Mouse (Mus musculus) Patski (cell line): ENCODE measurements around the gene Sfxn4. TPM values are rescaled to one million over a fixed set of nuclear protein-coding genes. Genes with fewer than 3 reads are reported as not detected.

Experiments
- ATAC-seq: fragments of 100-300 bp; one replicate; pipeline ENCODE4 v1.8.0; 2021
- CTCF ChIA-PET: fragments of 350-600 bp; sonication (Branson Sonifier 250); formaldehyde crosslinking; loops from one replicate; lab custom pipeline; 2022; ENCODE audit warnings: inconsistent platforms; lab: Charles Lee
- POLR2A ChIA-PET: fragments of 350-600 bp; sonication (Branson Sonifier 250); formaldehyde crosslinking; loops from one replicate; lab custom pipeline; 2022; ENCODE audit warnings: antibody characterized with exemption, inconsistent platforms; lab: Charles Lee
- DNase-seq: peaks from one replicate; pipeline ENCODE4 v3.0.0-alpha.2; 2011; ENCODE audit warnings: low read depth, low spot score
- H3K27me3 ChIP-seq: fragments of 371-371 bp; one replicate; pipeline ENCODE4 v1.5.1; 2021
- CTCF ChIP-seq: fragments of 100-300 bp; IDR thresholded peaks from one replicate; pipeline ENCODE4 v1.5.1; 2021
- in situ Hi-C: fragments of 300-500 bp; cut with MboI; formaldehyde crosslinking; loops from 3 replicates; pipeline ENCODE4 v1.11.1; 2018; ENCODE audit warnings: low pct_unique_long_range_greater_than_20kb, mixed read lengths
- polyA plus RNA-seq: library from polyadenylated mRNA; unstranded; gene quantifications from one replicate; pipeline ENCODE4 v1.2.3, GENCODE M21; 2021

Sfxn4 gene
- polyA plus RNA-seq, 1 experiment from 2014 or later, result 6.8 TPM

GRCm38 (mm10) chr19:60845731-60846130, 15.5 kb downstream of the Sfxn4 start:
- TF ChIP-seq CTCF, result no peak
- DNase-seq, result no peak
- in situ Hi-C loops, result no loop called here
- ChIA-PET CTCF (interaction anchor here (2.0 kb wide), 1 partner anchor 11 kb away, joined by 8 read pairs; no protein-coding TSS in a partner anchor), POLR2A (interaction anchor here (1.2 kb wide), 1 partner anchor 35 kb away, joined by 3 read pairs; no protein-coding TSS in a partner anchor)
- ATAC-seq, result no peak
- no peaks in the 10 kb centered on the region for H3K27me3 ChIP-seq

DNA sequence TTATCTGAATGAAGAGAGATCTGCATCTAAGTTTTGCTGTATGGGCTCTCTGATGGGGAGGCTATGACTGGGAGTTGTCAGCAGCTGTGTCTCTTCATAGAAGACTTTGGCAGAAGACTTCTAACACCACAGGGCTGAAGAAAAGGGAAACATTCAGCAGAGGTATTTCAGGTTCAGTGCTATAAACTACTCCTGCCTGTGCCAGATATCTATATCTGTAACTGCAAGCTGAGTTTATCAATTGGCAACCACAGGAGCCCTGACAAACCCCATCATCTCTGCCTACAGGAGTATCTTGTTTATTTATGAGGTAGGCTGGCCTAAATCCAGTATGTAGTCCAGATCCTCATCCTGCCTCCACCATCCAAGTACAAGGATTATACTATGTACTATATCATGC, 18.0 kb downstream of the Sfxn4 start:
- TF ChIP-seq CTCF, result no peak
- no peaks in the 10 kb centered on the region for H3K27me3 ChIP-seq
- CTCF ChIA-PET, result no interaction called here
- POLR2A ChIA-PET, result interaction anchor here (0.6 kb wide), 1 partner anchor 112 kb away, joined by 3 read pairs; no protein-coding TSS in a partner anchor
- ATAC-seq (no peak), DNase-seq (no peak)
- in situ Hi-C loops, result no loop called here

DNA sequence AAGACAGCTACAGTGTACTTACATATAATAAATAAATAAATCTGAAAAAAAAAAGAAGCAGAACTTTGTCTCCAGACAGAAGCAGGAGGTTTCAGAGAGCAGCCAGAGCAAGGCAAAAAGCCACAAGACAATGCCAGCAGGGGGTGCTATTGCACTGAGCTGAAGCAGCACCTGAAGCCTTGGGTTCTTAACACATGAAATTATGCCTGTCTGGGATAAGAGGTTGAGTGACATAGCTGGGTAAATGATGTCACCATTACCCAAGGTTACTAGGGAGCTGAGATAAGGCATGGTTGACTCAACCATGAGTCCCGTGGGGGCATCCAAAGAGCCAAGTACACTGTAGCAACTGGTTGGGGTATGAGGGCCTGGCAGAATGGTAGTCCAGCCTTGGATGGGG, 23.5 kb downstream of the Sfxn4 start:
- peak; percentile 83 for TF ChIP-seq CTCF
- H3K27me3 ChIP-seq, result no peaks in the 10 kb centered on the region
- CTCF ChIA-PET, result interaction anchor here (0.8 to 3.9 kb wide), 11 partner anchors 9 to 247 kb away, joined by 3 to 15 read pairs (median 3); no protein-coding TSS in a partner anchor
- DNase-seq (peak; percentile 12), ATAC-seq (peak; percentile 57)
- in situ Hi-C loops, result no loop called here
- POLR2A ChIA-PET, result interaction anchor here (0.7 kb wide), 1 partner anchor 26 kb away, joined by 3 read pairs; the partner anchor contains the start of gene Fam45a

- in situ Hi-C loops, result no loop called here
- no peaks in the 10 kb centered on the region for H3K27me3 ChIP-seq
- no peak for TF ChIP-seq CTCF
- POLR2A ChIA-PET, result no interaction called here
- ATAC-seq (no peak), DNase-seq (no peak)
- CTCF ChIA-PET, result interaction anchor here (0.7 to 1.1 kb wide), 4 partner anchors 15 to 73 kb away, joined by 3 to 4 read pairs (median 3); no protein-coding TSS in a partner anchor
Measured at GRCm38 (mm10) chr19:60818677-60819076, 42.6 kb downstream of the Sfxn4 start.

DNA sequence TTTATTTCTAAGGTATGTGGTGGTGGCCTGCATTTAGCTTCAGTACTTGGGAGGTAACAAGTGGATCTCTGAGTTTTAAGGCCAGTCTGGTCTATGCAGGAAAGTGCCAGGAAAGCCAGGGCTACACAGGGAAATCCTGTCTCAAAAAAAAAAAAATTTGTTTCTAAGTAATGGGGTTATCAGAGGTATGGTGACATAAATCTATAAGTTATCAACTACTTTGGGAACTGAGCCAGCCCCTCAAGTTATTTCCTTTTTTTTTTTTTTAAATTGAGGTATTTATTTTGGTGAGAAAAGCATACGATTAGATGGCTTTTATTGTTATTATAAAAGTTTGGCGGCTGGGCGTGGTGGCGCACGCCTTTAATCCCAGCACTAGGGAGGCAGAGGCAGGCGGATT, 48.1 kb downstream of the Sfxn4 start:
- no peak for TF ChIP-seq CTCF
- ATAC-seq (no peak), DNase-seq (no peak)
- POLR2A ChIA-PET, result no interaction called here
- CTCF ChIA-PET, result no interaction called here
- in situ Hi-C loops, result no loop called here
- H3K27me3 ChIP-seq, result no peaks in the 10 kb centered on the region

GRCm38 (mm10) chr19:60812036-60812389, 49.3 kb downstream of the Sfxn4 start:
- in situ Hi-C loops, result no loop called here
- H3K27me3 ChIP-seq, result no peaks in the 10 kb centered on the region
- POLR2A ChIA-PET, result interaction anchor here (0.6 to 0.7 kb wide), 3 partner anchors 9 to 53 kb away, joined by 3 read pairs; no protein-coding TSS in a partner anchor
- ATAC-seq, result no peak
- DNase-seq, result no peak
- no peak for TF ChIP-seq CTCF
- CTCF ChIA-PET, result no interaction called here

GRCm38 (mm10) chr19:60811098-60812035, 49.9 kb downstream of the Sfxn4 start, which contains the start of gene Fam45a:
Gene Fam45a, plus strand, starts transcription at chr19:60811585.
- peaks cover 2% of the 10 kb centered on the region for H3K27me3 ChIP-seq
- ChIA-PET POLR2A (interaction anchor here (0.6 to 1.0 kb wide), 5 partner anchors 9 to 52 kb away, joined by 3 to 5 read pairs (median 3); no protein-coding TSS in a partner anchor), CTCF (interaction anchor here (1.8 to 1.9 kb wide), 2 partner anchors 16 to 275 kb away, joined by 4 to 6 read pairs; no protein-coding TSS in a partner anchor)
- DNase-seq (peak; percentile 42), ATAC-seq (peak; percentile 100)
- in situ Hi-C loops, result no loop called here
- TF ChIP-seq CTCF, result peak; percentile 80

DNA sequence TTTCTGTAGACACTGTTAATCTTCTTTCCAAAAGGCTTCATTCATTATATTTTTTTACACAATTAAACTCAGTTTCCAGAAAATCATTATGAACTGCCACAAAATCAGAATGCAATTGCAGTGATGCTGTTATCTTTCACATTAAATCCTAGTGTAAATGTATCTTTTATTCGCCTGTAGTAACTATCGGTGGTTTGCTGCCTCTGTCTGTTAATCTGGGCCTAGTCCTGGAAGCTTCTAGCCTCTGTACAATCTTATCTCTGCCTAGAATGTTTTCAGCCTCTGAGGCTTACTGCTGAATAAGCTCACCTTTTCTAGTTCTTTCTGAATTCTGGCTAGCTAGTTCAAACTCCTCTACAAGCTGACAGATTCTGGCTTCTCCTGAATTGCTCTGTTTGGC, 51.4 kb downstream of the Sfxn4 start:
- ChIA-PET CTCF (interaction anchor here (1.4 to 1.9 kb wide), 3 partner anchors 15 to 277 kb away, joined by 3 to 6 read pairs (median 4); no protein-coding TSS in a partner anchor), POLR2A (no interaction called here)
- ATAC-seq (no peak), DNase-seq (no peak)
- TF ChIP-seq CTCF, result no peak
- in situ Hi-C loops, result no loop called here
- peaks cover 11% of the 10 kb centered on the region for H3K27me3 ChIP-seq

- DNase-seq (no peak), ATAC-seq (no peak)
- in situ Hi-C loops, result no loop called here
- CTCF ChIA-PET, result interaction anchor here (0.8 to 1.2 kb wide), 2 partner anchors 9 to 18 kb away, joined by 3 to 4 read pairs; no protein-coding TSS in a partner anchor
- no peak for TF ChIP-seq CTCF
- H3K27me3 ChIP-seq, result peaks cover 36% of the 10 kb centered on the region
- POLR2A ChIA-PET, result no interaction called here
Measured at GRCm38 (mm10) chr19:60804903-60805302, 56.4 kb downstream of the Sfxn4 start.

DNA sequence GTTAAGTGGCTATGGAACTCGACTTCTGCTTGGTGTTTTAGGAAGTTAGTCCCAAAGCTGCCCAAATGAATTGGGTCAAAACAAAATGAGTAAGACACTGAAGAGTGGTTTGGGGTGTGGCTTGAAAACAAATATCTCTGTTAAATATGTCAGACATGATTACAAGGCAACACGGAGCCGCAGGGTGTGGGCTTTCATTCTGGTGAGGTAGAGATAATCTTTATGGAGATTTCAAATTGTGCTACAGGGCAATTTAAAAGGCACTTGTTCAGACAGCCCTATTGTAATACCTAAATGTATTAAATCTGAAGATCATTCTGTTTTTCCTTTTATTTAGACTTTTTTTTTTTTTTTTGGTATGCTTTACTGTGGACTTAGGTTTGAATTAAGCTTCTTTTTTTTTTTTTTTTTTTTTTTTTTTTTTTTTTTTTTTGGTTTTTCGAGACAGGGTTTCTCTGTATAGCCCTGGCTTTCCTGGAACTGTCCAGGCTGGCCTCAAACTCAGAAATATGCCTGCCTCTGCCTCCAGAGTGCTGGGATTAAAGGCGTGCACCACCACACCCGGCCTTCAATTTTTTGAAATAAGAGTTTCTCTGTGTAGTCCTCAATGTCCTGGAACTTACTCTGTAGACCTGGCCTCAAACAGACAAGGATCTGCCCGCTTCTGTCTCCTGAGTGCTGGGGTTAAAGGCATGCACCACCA, 61.3 kb downstream of the Sfxn4 start:
- no peak for TF ChIP-seq CTCF
- DNase-seq (no peak), ATAC-seq (no peak)
- H3K27me3 ChIP-seq, result peaks cover 32% of the 10 kb centered on the region
- CTCF ChIA-PET, result no interaction called here
- in situ Hi-C loops, result no loop called here
- POLR2A ChIA-PET, result no interaction called here
